Mouse (Mus musculus) myocyte (in vitro differentiated cells): Measurements from ENCODE around the gene Hal. TPM values are rescaled to one million over a fixed set of nuclear protein-coding genes. Genes with fewer than 3 reads are reported as not detected.

Experiments
- H3K27me3 ChIP-seq: one replicate; pipeline ENCODE4 v1.6.1; 2011; ENCODE audit not compliant: control insufficient read depth, insufficient read depth, insufficient read length
- H3K36me3 ChIP-seq: one replicate; pipeline ENCODE4 v1.6.1; 2011; ENCODE audit not compliant: control insufficient read depth, insufficient read depth
- H3K4me2 ChIP-seq: one replicate; pipeline ENCODE4 v1.6.1; 2011; ENCODE audit warnings: low read depth, control low read depth
- H3K4me3 ChIP-seq: one replicate; pipeline ENCODE4 v1.5.1; 2011; ENCODE audit warnings: mild to moderate bottlenecking, control low read depth, moderate library complexity
- H3K79me2 ChIP-seq: one replicate; pipeline ENCODE4 v1.6.1; 2011; ENCODE audit not compliant: control insufficient read depth, insufficient read depth
- H3ac ChIP-seq: one replicate; pipeline ENCODE4 v1.6.1; 2011; ENCODE audit not compliant: control insufficient read depth, insufficient read length
- CEBPB ChIP-seq: IDR thresholded peaks from 2 replicates; pipeline ENCODE4 v1.6.1; 2011; ENCODE audit warnings: mild to moderate bottlenecking, moderate library complexity; ENCODE audit not compliant: poor library complexity, insufficient read depth, severe bottlenecking
- E2F4 ChIP-seq: IDR thresholded peaks from one replicate; pipeline ENCODE4 v1.6.1; 2011; ENCODE audit warnings: mild to moderate bottlenecking, control low read depth, moderate library complexity; ENCODE audit not compliant: insufficient read depth
- MAX ChIP-seq: IDR thresholded peaks from one replicate; pipeline ENCODE4 v1.6.1; 2011; ENCODE audit warnings: low read depth, mild to moderate bottlenecking, control low read depth
- MYOD1 ChIP-seq, 3 experiments: IDR thresholded peaks; one replicate each; pipeline ENCODE4 v1.6.1; 2011; ENCODE audit warnings: control low read depth in 2 of 3, low read depth in 2 of 3, mild to moderate bottlenecking in 2 of 3, moderate library complexity in 1 of 3; ENCODE audit not compliant: insufficient read length in 2 of 3, control insufficient read depth in 1 of 3
- MYOG ChIP-seq, 3 experiments: IDR thresholded peaks; one replicate each; pipeline ENCODE4 v1.6.1; 2011; ENCODE audit warnings: control low read depth in 2 of 3, low read depth in 2 of 3, mild to moderate bottlenecking in 2 of 3; ENCODE audit not compliant: insufficient read length in 2 of 3, control insufficient read depth in 1 of 3, insufficient read depth in 1 of 3
- POLR2A ChIP-seq: IDR thresholded peaks from one replicate; pipeline ENCODE4 v1.6.1; 2011; ENCODE audit warnings: low read depth, mild to moderate bottlenecking, control low read depth, moderate library complexity; ENCODE audit not compliant: insufficient read length
- POLR2AphosphoS2 ChIP-seq: IDR thresholded peaks from one replicate; pipeline ENCODE4 v1.6.1; 2011; ENCODE audit warnings: low read depth, control low read depth; ENCODE audit not compliant: insufficient read length
- REST ChIP-seq: IDR thresholded peaks from one replicate; pipeline ENCODE4 v1.6.1; 2011; ENCODE audit warnings: mild to moderate bottlenecking, control low read depth, moderate library complexity; ENCODE audit not compliant: insufficient read depth, insufficient read length
- SRF ChIP-seq: IDR thresholded peaks from one replicate; pipeline ENCODE4 v1.6.1; 2011; ENCODE audit warnings: low read depth; ENCODE audit not compliant: control insufficient read depth, insufficient read length
- TCF12 ChIP-seq: IDR thresholded peaks from one replicate; pipeline ENCODE4 v1.6.1; 2011; ENCODE audit warnings: mild to moderate bottlenecking, control low read depth; ENCODE audit not compliant: poor library complexity, insufficient read depth, severe bottlenecking
- TCF3 ChIP-seq: IDR thresholded peaks from one replicate; pipeline ENCODE4 v1.6.1; 2011; ENCODE audit warnings: low read depth, control low read depth; ENCODE audit not compliant: insufficient read length
- USF1 ChIP-seq: IDR thresholded peaks from one replicate; pipeline ENCODE4 v1.6.1; 2011; ENCODE audit warnings: low read depth, mild to moderate bottlenecking, control low read depth, moderate library complexity
- polyA plus RNA-seq: library from polyadenylated mRNA; unstranded; fragments of >200 nt; fragmentation: generic; extraction: Trizol; gene quantifications from one replicate; pipeline ENCODE4 v1.2.1, GENCODE M21; 2012; ENCODE audit warnings: missing spikeins

The Hal gene
- polyA plus RNA-seq, 1 experiment: 0.11 TPM

GRCm38 (mm10) chr10:93488828-93489226 is 259 bp downstream of the Hal start:
- no peaks in the 10 kb centered on the region for H3K79me2 ChIP-seq
- H3K36me3 ChIP-seq: peaks cover 6% of the 10 kb centered on the region
- TF ChIP-seq TCF12: no peak
- no peak for TF ChIP-seq MYOD1 (IDR thresholded peaks at IDR 0.05; ENCODE audit: control insufficient read depth in 1 of 3, insufficient read length in 2 of 3, low read depth in 2 of 3)
- TF ChIP-seq REST: no peak
- no peak for TF ChIP-seq MYOG (IDR thresholded peaks at IDR 0.05; ENCODE audit: control insufficient read depth in 1 of 3, insufficient read depth in 1 of 3, insufficient read length in 2 of 3, low read depth in 2 of 3)
- TF ChIP-seq E2F4: no peak
- no peak for TF ChIP-seq POLR2A
- no peak for TF ChIP-seq POLR2AphosphoS2
- H3K4me3 ChIP-seq: no peak overlapping the region
- no peaks in the 10 kb centered on the region for H3K27me3 ChIP-seq
- no peak overlapping the region for H3K4me2 ChIP-seq
- H3ac ChIP-seq: no peak overlapping the region

- no peaks in the 10 kb centered on the region for H3K27me3 ChIP-seq
These were observed 1.9 kb downstream of the Hal start for GRCm38 (mm10) chr10:93490451-93490850.

GRCm38 (mm10) chr10:93500864-93501263 is 12.3 kb downstream of the Hal start:
- no peak overlapping the region for H3ac ChIP-seq
- no peak overlapping the region for H3K4me3 ChIP-seq
- no peak overlapping the region for H3K4me2 ChIP-seq

More at GRCm38 (mm10) chr10:93490451-93490850, 1.9 kb downstream of the Hal start:
- Histone ChIP-seq H3ac (no peak overlapping the region), H3K79me2 (no peaks in the 10 kb centered on the region), H3K4me3 (no peak overlapping the region), H3K4me2 (no peak overlapping the region), H3K36me3 (no peaks in the 10 kb centered on the region)
- no peak for TF ChIP-seq REST
- no peak for TF ChIP-seq MYOD1 (IDR thresholded peaks at IDR 0.05; ENCODE audit: control insufficient read depth in 1 of 3, insufficient read length in 2 of 3, low read depth in 2 of 3)
- no peak for TF ChIP-seq MYOG (IDR thresholded peaks at IDR 0.05; ENCODE audit: control insufficient read depth in 1 of 3, insufficient read depth in 1 of 3, insufficient read length in 2 of 3, low read depth in 2 of 3)
- TF ChIP-seq CEBPB: no peak
- TF ChIP-seq TCF3: no peak

GRCm38 (mm10) chr10:93501346-93501745 is 12.8 kb downstream of the Hal start:
- no peak overlapping the region for H3ac ChIP-seq

More at GRCm38 (mm10) chr10:93500864-93501263, 12.3 kb downstream of the Hal start:
- no peaks in the 10 kb centered on the region for H3K36me3 ChIP-seq
- no peaks in the 10 kb centered on the region for H3K79me2 ChIP-seq
- no peaks in the 10 kb centered on the region for H3K27me3 ChIP-seq
- TF ChIP-seq E2F4: no peak
- TF ChIP-seq POLR2AphosphoS2: no peak
- TF ChIP-seq MAX: no peak
- no peak for TF ChIP-seq POLR2A

GRCm38 (mm10) chr10:93508383-93508970 is 19.9 kb downstream of the Hal start:
- H3K27me3 ChIP-seq: no peaks in the 10 kb centered on the region

More at GRCm38 (mm10) chr10:93501346-93501745, 12.8 kb downstream of the Hal start:
- Histone ChIP-seq H3K36me3 (no peaks in the 10 kb centered on the region), H3K4me2 (no peak overlapping the region), H3K27me3 (no peaks in the 10 kb centered on the region), H3K79me2 (no peaks in the 10 kb centered on the region), H3K4me3 (no peak overlapping the region)
- TF ChIP-seq POLR2AphosphoS2 (no peak), TCF3 (no peak), MYOD1 (IDR thresholded peaks at IDR 0.05; ENCODE audit: control insufficient read depth in 1 of 3, insufficient read length in 2 of 3, low read depth in 2 of 3) (no peak), USF1 (no peak), E2F4 (no peak), SRF (no peak), MAX (no peak), MYOG (IDR thresholded peaks at IDR 0.05; ENCODE audit: control insufficient read depth in 1 of 3, insufficient read depth in 1 of 3, insufficient read length in 2 of 3, low read depth in 2 of 3) (no peak), REST (no peak), TCF12 (no peak), CEBPB (no peak), POLR2A (no peak)

More at GRCm38 (mm10) chr10:93508383-93508970, 19.9 kb downstream of the Hal start:
- Histone ChIP-seq H3K4me2 (no peak overlapping the region), H3K36me3 (no peaks in the 10 kb centered on the region), H3ac (no peak overlapping the region), H3K79me2 (no peaks in the 10 kb centered on the region), H3K4me3 (no peak overlapping the region)
- TF ChIP-seq E2F4: no peak
